Mouse (Mus musculus) urinary bladder, postnatal 4 days (tissue): Measurements from ENCODE around the gene Mfsd4a.

Experiments used
- DNase-seq, 2 experiments: peaks; one replicate each; pipeline ENCODE4 v3.0.0; 2021 to 2022; ENCODE audit warnings: low spot score in 2 of 2

Mfsd4a gene

DNA sequence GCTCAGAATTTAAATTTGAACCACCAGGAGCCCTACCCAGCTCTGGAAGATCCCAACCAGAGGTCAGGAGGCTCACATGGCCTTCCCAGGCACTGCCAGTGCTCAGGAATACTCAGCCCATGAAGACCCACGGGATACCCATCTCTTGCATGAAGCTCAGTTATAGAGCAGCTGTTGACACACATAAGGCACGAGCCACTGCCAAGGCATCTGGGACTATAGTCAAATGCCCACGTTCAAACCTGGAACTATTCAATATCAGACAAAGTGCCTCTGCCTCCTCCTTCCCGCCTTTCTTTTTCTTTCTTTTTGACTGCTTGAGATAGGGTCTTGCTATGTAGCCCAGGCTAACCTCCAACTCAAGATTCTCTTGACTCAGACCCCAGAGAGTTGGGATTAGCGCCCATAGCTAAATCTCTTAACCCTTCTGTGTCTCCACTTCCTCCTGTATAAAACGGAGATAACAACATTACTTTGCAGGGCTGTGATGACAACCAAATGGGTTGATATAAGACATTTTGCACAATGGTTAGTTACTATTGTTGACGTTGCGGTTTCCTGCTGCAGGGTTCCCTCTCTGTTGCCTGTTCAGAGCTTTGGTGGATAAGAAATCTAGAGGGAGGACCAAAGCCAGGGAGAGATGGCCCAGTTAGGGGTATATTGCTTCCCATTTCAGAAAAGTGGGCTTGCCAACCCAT, 2.2 kb downstream of the Mfsd4a start:
- no peak for DNase-seq

DNA sequence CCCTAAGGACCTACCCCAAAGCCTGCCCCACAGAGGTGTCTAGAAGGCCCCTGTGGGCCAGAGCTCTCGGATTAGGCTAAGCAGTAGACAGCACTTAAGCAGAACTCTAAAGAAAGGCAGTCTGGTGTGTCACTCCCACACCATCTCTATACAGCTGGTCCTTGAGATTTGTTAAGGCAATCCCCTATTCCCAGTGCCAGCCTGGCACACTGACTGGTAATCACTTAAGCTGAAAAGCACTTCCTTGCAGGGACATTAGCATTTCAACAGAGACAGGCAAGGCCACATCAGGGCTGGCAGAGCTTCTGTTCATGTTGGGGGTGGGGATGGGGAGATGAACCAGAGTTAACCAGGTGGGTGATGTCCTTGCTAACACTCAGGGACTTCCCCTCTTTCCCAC, 2.9 kb downstream of the Mfsd4a start:
- no peak for DNase-seq

DNA sequence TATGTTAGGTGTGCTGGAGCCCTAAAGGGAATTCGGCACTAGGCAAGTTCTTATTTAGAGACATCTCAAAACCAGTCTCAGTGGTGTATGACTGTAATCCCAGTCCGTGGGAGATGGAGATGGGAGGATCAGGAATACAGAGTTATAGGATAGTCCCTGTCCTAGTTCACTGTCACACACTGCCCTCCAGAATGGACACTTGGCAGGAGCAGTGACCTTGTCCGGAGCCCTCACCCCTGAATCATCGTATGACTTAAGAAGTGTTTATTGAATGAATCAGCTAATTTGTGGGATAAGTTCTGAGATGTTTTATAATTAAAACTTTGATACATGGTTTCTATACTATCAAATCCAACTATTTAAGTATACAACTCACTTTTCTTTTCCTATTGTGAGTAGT, 4.8 kb downstream of the Mfsd4a start:
- no peak for DNase-seq

DNA sequence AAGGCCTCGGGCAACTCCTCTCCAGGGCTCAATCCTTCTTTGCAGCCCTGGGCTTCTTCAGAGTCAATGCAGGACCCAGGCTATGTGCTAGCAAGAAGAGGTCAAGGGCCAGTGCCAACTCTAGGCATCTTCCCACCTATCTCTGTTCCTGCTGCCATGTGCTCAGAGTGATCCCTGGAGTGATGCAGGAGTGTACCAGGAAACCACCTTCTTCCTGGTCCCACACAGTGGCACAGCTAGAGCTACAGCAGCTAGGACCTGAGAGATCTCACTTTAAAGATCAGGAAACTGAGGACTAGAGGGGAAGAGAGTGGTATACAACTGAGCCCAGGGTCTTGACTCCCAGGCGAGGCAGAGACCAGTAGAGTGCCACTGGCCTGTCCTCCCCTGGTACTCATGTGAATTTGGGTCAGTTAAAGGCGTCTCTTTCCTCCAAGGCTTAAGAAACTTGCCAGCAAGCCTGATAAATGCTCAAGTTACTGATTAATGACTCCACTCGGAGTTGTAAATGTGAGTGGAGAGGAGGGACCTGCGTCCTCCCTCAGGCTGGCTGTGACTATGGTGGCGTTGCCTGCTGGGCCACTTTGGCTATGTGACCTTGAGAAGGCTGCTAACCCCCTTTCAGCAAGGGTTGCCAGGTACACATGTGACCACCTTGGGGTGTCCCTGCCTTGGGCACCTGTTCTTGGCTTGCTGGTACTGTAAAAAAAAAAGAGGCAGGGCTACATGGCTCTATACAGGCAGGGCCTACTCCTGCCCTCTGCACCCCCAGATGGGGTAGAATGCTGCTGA, 5.9 kb downstream of the Mfsd4a start:
- DNase-seq, result no peak

DNA sequence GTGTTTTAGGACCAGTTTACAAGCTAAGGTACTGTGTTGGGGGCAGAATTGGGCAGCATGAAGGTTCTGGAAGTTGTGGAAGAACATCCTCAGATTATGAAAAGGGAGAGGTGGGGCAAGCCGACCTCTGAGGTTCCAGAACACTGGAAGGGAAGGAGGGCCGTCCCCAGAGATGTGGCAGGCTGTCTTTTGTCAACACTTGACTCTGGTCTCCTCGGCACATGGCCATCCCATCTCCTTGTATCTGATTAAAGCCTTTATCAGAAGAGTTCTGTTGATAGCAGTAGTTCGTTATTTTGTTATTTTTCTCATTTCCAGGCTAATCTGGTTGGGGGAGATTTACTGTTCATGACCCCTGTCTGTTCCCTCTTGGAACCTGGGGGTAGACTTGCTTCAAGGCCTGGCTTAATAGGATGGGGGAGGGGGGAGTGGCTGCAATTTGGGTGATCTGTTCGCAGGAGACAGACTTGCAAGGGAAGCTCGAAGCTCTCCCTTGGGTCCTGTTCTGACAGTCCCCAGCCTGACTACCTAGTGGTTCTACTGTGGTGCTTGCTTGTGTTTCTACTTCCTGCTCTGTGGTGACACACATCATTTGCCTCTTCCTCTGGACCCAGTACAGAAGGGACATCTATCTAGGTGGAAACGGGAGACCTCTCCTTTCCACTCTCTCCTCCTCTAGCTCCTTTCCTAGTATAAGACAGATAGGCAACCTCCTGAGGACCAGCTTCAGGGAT, 7.7 kb downstream of the Mfsd4a start:
- DNase-seq, result no peak

DNA sequence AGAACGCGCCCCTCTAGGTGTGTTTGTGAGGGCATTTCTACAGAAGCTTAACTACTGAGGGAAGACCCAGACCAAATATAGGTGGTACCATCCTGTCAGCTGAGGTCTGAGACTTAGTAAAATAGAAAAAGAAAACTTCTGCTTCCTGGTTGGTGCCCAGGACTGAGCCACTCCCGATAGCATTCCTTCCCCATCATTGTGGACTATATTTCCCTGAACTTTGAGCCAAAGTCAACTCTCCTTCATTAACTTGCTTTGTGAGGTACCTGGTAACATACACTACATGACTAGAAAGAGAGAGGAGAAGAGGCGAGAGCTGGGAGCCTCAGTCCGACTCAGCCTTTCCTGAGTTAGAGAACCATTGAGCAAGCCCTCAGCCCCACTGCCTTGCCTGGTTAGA, 9.3 kb downstream of the Mfsd4a start:
- no peak for DNase-seq

DNA sequence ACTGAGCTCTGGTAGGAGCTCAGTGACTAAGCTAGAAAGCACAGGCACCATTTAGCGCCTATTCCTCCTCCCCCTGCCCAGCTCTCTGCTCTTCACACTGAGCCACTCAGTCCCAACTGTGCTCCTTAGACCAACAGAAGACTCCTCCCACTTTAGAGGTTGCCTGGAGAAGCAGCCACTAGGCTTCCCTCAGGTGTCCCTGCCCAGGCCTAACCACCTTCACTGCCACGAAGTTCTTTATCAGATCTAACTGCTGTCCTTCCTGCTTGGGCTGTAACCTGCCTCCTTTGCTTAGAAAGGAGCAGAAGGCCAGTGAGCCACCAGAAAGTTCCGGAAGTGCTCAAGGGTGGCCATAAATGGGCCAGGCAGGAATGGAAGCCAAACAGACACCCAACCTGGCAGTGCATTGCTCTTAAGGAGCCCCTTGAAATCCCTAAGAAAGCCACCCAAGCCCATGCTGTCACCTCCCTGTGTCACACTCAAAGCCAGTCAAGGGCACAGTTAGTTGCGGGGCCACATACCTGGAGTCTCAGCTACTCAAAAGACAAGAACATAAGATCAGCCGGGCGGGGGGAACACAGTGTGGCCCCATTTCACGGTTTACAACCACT, 12.7 kb downstream of the Mfsd4a start:
- no peak for DNase-seq

DNA sequence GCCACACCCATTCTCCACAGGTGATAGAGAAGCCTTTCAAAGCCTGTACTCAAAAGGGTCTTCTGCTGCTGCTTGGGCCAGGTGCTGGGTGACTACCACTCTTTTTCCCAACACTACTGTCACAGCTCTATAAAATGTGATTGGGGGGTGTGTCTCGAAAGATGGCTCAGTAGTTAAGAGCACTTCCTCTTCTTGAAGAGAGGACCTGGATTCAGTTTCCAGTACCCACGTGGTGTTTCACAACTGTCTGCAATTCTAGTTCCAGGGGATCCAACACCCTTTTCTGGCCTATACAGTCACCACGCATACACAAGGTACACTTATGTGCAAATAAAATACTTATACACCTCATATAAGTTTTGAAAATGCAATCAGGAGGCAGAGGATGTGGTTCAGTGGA, 13.5 kb downstream of the Mfsd4a start:
- DNase-seq, result no peak

DNA sequence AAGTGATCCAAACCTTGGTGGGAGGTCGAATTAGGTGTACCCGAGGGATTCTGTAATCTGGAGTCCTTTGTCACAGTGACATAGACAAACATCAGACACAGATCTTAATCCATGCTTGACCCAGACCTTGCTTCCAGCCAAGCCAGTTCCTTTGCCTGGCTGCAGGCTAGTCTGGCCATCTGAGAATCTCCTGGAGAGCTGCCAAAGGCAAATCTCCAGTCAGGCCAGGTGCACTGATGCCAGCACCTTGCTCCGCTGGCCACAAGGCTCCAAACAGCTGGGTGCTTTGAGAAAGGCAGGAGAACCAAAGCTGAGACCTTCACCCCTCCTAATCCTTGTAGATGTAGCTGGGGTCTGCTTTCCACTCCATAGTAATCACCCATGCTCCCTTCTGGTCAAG, 16.1 kb downstream of the Mfsd4a start:
- no peak for DNase-seq

DNA sequence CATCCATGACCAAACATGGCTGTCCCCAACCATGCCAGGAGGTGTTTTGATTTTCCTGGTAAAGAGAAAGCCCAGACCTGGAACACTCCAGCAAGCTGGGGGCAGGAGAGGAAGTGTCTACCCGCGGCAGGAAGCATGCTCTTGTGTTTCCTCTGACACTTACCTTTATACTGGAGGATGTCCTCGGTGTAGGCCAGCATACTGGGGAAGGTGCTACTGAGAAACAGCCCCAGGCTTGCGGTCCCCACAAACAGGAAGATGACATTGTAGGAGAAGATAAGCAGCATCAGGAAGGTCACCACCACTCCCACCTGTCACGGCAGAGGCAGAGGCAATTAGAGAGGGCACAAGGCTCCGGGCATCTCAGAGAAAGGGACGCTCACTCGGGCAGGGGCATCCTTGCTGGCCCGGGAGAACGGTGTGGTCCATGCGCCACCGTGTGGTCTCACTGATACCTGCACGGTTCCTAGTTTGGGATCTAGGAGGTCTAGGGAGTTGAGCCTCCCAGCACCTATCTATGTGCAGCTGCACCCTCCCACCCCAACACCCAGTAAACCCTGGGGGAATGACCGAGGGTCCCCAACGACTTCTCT, 21.6 kb downstream of the Mfsd4a start:
- peak; percentile 28 to 70 for DNase-seq

DNA sequence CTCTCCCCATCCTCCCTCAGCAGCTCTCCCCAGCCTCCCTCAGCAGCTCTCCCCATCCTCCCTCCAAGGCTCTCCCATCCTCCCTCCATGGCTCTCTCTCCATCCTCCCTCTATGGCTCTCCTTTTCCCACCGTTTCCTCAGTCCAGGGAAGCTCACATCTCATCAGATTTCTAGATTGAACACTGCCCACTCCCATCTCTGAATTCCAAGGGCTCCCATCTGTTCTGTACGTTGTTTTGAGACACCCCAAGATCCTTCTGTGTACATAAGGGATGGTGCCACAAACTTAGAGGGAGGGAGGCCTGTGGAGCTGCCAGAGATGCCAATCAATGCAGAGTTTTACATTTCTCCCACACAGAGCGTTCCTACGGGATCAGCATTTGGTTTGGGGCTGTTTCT, 24.1 kb downstream of the Mfsd4a start:
- no peak for DNase-seq

DNA sequence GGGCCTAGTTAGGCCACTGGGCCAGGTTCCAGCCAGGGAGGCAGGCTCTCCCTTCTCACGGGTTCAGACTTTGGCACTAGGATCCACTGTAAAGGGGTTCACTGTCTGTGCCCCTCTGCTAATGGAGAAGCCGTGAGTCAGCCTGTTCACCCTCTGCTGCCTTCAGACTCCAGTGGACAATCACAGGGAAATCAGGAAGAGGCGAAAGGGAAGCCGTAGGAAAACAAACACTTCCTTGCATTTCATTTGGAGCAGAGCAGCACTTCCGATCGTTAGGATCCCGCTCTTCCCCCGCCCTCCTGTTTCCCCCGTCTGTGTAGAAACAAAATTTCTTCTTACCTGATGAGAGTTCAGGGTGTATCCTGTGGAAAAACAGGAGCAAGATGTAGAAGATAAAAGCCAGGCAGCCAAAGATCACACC, 27.7 kb downstream of the Mfsd4a start:
- no peak for DNase-seq

DNA sequence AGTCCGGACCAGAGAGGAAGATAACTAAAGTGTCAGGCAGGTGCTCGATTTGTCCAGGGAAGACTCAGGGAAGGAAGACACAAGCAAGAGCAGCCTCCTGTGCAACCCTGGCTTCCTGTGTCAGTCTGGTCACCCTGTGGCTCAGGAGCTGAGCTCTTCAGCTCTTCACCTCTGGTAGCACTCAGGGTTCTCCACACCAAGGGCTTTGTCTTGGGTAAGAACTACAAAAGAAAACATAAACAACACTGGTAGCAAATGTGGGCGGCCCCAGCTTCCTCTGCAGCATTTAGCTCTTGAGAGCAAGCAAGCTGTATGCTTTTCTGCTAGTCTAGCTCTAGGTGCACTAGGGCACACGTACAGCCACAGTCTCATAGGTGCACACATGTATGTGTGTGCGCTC, 29.1 kb downstream of the Mfsd4a start:
- no peak for DNase-seq

DNA sequence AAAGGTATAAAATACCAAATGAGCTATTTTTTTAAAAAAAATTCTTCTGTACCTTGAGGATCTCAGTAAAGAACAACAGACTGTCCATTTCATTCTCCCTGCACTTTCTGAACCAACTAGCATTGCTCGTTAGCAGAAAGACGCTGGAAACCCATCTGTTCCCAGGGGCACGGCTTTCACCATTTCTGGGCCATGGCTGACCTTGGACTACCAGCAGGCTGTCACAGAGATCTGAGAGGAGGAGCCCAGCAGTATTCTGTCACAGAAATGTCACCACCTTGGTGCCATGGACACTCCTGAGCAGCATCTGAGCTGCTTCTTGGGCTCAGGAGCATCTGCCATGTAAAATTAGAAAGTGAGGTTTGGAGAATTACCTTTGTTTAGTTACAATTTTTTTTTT, 30.1 kb downstream of the Mfsd4a start:
- DNase-seq, result no peak

DNA sequence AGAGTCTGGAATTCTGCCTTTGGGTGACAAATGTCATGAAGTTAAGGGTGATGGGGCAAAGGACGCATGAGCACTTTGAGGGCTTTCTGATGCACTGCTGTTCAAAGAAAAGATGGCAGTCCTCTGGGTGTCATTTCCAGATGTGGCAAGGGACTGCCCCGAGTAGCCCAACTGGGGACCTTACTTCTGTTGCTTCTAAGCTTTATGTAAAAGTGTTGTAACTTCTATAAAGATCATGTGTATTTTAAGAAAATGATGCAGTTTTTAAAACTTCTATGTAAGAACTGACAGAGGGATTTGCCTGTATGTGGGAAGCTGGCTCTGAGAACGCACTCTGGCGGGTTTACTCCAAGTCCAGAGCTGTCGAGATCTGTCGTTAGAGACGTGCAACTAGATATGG, 35.7 kb downstream of the Mfsd4a start:
- no peak for DNase-seq

DNA sequence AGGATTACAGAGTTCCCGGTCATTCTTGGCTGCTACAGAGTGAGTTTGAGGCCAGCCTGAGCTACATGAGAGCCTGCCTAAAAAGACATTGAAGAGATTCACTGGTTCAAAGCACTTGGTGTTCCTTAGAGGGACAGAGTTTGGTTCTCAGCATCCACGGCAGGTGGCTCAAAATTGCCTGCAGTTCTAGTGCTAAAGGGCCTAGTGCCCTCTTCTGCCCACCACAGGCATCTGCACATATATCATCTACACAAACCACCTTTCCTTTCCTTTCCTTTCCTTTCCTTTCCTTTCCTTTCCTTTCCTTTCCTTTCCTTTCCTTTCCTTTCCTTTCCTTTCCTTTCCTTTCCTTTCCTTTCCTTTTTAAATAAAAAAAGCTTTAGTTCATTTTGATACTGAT, 37.3 kb downstream of the Mfsd4a start:
- no peak for DNase-seq

DNA sequence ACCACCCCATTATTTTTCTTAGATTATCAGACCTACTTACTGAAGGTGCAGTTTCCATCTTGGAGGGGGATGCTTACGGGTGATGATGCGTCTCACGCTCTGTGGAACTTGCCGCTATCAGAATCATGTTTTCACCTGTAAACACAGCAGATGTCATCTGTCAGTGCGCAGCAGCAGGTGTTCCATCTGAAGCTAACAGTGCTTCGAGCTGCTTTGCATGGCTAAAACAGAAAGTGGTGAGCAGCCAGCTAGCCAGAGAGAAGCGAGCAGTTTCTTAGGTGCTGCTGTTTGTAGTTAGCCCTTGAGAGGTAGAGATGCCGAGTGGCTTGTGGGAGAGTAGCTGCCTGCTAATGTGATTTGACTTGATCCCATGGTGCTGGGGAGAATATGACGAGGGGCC, 39.4 kb downstream of the Mfsd4a start:
- no peak for DNase-seq

DNA sequence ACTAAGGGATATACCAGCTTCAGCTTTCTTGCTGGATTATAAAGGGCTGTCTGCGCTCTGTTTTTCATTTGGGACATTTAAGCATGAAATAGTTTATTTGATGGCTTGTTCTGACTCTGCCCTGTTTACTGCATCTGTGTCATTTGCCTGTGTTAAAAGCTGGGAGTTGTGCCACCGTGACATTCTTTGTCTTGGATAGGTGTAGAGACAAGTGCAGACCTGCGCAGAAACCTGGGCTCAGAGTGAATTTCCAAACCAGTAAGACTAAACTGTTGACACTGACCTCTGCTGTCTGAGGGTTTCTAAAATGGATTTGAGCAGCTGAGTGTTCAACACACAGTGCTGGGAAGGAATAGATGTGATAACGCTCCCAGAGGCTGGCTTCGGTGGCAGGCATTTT, 39.9 kb downstream of the Mfsd4a start:
- DNase-seq, result no peak

DNA sequence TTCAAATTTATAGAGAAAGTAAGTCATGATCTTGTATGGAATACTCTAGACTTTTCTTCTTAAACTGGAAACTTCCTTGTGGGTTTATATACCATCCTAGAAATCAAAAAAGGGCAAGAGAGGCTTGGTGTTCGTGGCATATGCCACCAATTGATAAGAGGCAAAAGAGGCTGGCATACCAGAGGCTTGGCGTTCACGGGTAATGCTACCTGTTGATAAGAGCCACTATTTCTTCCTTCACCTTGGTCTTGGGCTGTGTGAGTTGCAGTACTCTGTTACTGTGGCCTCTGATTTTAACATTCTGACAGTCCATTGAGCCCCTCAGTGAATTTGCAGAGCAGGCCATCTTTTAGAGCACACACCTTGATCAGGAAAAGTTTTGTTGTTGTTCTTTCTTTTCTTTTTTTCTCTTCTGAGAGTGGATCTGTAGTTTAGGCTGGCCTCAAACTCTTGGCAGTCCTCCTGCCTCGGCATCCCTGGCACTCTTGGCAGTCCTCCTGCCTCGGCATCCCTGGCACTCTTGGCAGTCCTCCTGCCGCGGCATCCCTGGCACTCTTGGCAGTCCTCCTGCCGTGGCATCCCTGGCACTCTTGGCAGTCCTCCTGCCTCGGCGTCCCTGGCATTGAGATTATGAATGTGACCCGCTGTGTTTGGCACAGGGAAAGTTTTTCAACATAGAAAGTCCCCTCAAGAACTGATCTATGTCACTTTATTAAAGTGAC, 40.8 kb downstream of the Mfsd4a start:
- DNase-seq, result no peak

DNA sequence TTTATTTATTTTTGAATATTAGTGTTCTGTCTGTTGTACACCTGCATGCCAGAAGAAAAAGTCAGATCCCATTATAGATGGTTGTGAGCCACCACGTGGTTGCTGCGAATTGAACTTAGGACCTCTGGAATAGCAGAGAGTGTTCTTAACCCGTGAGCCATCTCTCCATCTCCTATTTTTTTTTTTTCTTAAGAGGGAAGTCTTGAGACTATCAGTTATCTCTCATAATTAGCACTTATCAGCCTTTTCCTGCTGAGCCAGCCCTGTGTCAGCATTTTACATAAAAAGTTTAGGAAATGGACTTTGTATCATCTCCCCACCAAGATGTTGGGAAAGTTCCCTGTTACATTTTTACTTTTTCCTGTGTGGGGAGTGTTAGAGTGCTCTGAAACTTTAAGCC, 45.8 kb downstream of the Mfsd4a start:
- no peak for DNase-seq

DNA sequence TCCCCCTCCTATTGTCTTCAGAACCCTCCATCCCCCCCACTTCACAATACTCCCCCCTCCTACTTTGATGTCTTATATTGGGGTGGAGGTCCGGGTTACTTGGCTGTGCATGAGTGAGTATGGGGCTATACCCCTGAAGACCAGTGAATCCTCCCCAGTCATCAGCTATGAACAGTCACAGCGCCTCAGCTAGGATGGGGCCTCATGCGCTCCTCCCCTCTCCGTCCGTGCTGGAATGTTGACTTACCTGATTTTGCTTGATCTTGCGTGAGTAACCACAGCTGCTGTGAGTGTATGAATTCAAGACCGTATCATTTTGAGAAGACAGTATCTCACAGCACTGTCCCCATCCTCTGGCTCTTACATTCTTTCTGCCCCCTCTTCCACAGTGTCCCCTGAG, 48.0 kb downstream of the Mfsd4a start:
- DNase-seq, result no peak
